Mouse (Mus musculus): ENCODE measurements around the gene Defb19. TPM values are rescaled to one million over a fixed set of nuclear protein-coding genes. Genes with fewer than 3 reads are reported as not detected.

The Defb19 gene
- total RNA-seq, 1 experiment, result not detected

GRCm38 (mm10) chr2:152626774-152627591, 46.9 kb upstream of the Defb19 start, which contains the start of gene Rem1:
Gene Rem1, plus strand, starts transcription at chr2:152626951.
- Histone ChIP-seq H3K9me3 (ENCODE audit: control insufficient read depth, insufficient read depth, low read depth, low read length) (no peaks in the 10 kb centered on the region), H3K4me1 (ENCODE audit: control insufficient read depth in 2 of 2, insufficient read depth in 2 of 2, low read length in 2 of 2, poor library complexity in 1 of 2) (0 out of 4 replicates have a peak, but pooled peaks cover 0 to 3% of the 10 kb centered on the region in 2 experiments), H3K9ac (ENCODE audit: insufficient read depth, low read depth, low read length, poor library complexity, severe bottlenecking) (peak within 1 kb of the TSS; percentile 23; the same call in 1 of the 2 replicates), H3K4me3 (ENCODE audit: insufficient read depth in 1 of 2, low read depth in 1 of 2, low read length in 2 of 2, poor library complexity in 1 of 2, severe bottlenecking in 1 of 2) (peak within 1 kb of the TSS; percentile 54 to 64), H3K27ac (ENCODE audit: insufficient read depth, low read depth, low read length, poor library complexity, severe bottlenecking) (no peak within 1 kb of the TSS), H3K36me3 (ENCODE audit: control insufficient read depth, insufficient read depth, low read length, poor library complexity, severe bottlenecking) (no peaks in the 10 kb centered on the region)
- TF ChIP-seq ZNF384 (IDR thresholded peaks at IDR 0.05; ENCODE audit: low read depth, low read length) (no peak), ZC3H11A (IDR thresholded peaks at IDR 0.05; ENCODE audit: borderline replicate concordance, low read depth, low read length) (no peak), MAFK (IDR thresholded peaks at IDR 0.05; ENCODE audit: insufficient read depth, low read depth, low read length) (no peak), CHD2 (IDR thresholded peaks at IDR 0.05; ENCODE audit: low read depth, low read length) (no peak), HCFC1 (IDR thresholded peaks at IDR 0.05; ENCODE audit: borderline replicate concordance, insufficient read depth, low read length) (no peak)
- in situ Hi-C loops (cut with MboI; ENCODE audit: low sequenced_read_pairs in 2 of 2, unreplicated experiment in 2 of 2), result no loop called here
- DNase-seq (ENCODE audit: low read depth, low spot score), result no peak

GRCm38 (mm10) chr2:152625256-152625655, 45.1 kb upstream of the Defb19 start:
- H3K4me1 ChIP-seq (ENCODE audit: control insufficient read depth in 2 of 2, insufficient read depth in 2 of 2, low read length in 2 of 2, poor library complexity in 1 of 2), result 0 out of 4 replicates have a peak, but pooled peaks cover 0 to 3% of the 10 kb centered on the region in 2 experiments
- DNase-seq (ENCODE audit: low read depth, low spot score), result no peak
- TF ChIP-seq MAFK (IDR thresholded peaks at IDR 0.05; ENCODE audit: insufficient read depth, low read depth, low read length) (no peak), HCFC1 (IDR thresholded peaks at IDR 0.05; ENCODE audit: borderline replicate concordance, insufficient read depth, low read length) (no peak), ZNF384 (IDR thresholded peaks at IDR 0.05; ENCODE audit: low read depth, low read length) (no peak), CHD2 (IDR thresholded peaks at IDR 0.05; ENCODE audit: low read depth, low read length) (no peak), ZC3H11A (IDR thresholded peaks at IDR 0.05; ENCODE audit: borderline replicate concordance, low read depth, low read length) (no peak)
- H3K36me3 ChIP-seq (ENCODE audit: control insufficient read depth, insufficient read depth, low read length, poor library complexity, severe bottlenecking), result no peaks in the 10 kb centered on the region
- no peak overlapping the region for H3K4me3 ChIP-seq (ENCODE audit: insufficient read depth in 1 of 2, low read depth in 1 of 2, low read length in 2 of 2, poor library complexity in 1 of 2, severe bottlenecking in 1 of 2)
- no peak overlapping the region for H3K27ac ChIP-seq (ENCODE audit: insufficient read depth, low read depth, low read length, poor library complexity, severe bottlenecking)
- no peaks in the 10 kb centered on the region for H3K9me3 ChIP-seq (ENCODE audit: control insufficient read depth, insufficient read depth, low read depth, low read length)
- in situ Hi-C loops (cut with MboI; ENCODE audit: low sequenced_read_pairs in 2 of 2, unreplicated experiment in 2 of 2), result no loop called here
- no peak overlapping the region for H3K9ac ChIP-seq (ENCODE audit: insufficient read depth, low read depth, low read length, poor library complexity, severe bottlenecking)

- DNase-seq (ENCODE audit: low read depth, low spot score), result no peak
- no peak overlapping the region for H3K9ac ChIP-seq (ENCODE audit: insufficient read depth, low read depth, low read length, poor library complexity, severe bottlenecking)
- 0 out of 4 replicates have a peak, but pooled peaks cover 0 to 3% of the 10 kb centered on the region in 2 experiments for H3K4me1 ChIP-seq (ENCODE audit: control insufficient read depth in 2 of 2, insufficient read depth in 2 of 2, low read length in 2 of 2, poor library complexity in 1 of 2)
- TF ChIP-seq CHD2 (IDR thresholded peaks at IDR 0.05; ENCODE audit: low read depth, low read length) (no peak), HCFC1 (IDR thresholded peaks at IDR 0.05; ENCODE audit: borderline replicate concordance, insufficient read depth, low read length) (no peak), MAFK (IDR thresholded peaks at IDR 0.05; ENCODE audit: insufficient read depth, low read depth, low read length) (no peak), ZC3H11A (IDR thresholded peaks at IDR 0.05; ENCODE audit: borderline replicate concordance, low read depth, low read length) (no peak), ZNF384 (IDR thresholded peaks at IDR 0.05; ENCODE audit: low read depth, low read length) (no peak)
- in situ Hi-C loops (cut with MboI; ENCODE audit: low sequenced_read_pairs in 2 of 2, unreplicated experiment in 2 of 2), result no loop called here
- no peaks in the 10 kb centered on the region for H3K9me3 ChIP-seq (ENCODE audit: control insufficient read depth, insufficient read depth, low read depth, low read length)
- H3K27ac ChIP-seq (ENCODE audit: insufficient read depth, low read depth, low read length, poor library complexity, severe bottlenecking), result no peak overlapping the region
- no peak overlapping the region for H3K4me3 ChIP-seq (ENCODE audit: insufficient read depth in 1 of 2, low read depth in 1 of 2, low read length in 2 of 2, poor library complexity in 1 of 2, severe bottlenecking in 1 of 2)
- no peaks in the 10 kb centered on the region for H3K36me3 ChIP-seq (ENCODE audit: control insufficient read depth, insufficient read depth, low read length, poor library complexity, severe bottlenecking)
These were observed 44.5 kb upstream of the Defb19 start for GRCm38 (mm10) chr2:152624566-152624965.

GRCm38 (mm10) chr2:152622953-152623352, 42.8 kb upstream of the Defb19 start, which contains the start of gene Defb25:
Gene Defb25, minus strand, starts transcription at chr2:152623053.
- H3K4me1 ChIP-seq (ENCODE audit: control insufficient read depth in 2 of 2, insufficient read depth in 2 of 2, low read length in 2 of 2, poor library complexity in 1 of 2), result 0 out of 4 replicates have a peak, but pooled peaks cover 0 to 3% of the 10 kb centered on the region in 2 experiments
- in situ Hi-C loops (cut with MboI; ENCODE audit: low sequenced_read_pairs in 2 of 2, unreplicated experiment in 2 of 2), result no loop called here
- no peak within 1 kb of the TSS for H3K9ac ChIP-seq (ENCODE audit: insufficient read depth, low read depth, low read length, poor library complexity, severe bottlenecking)
- DNase-seq (ENCODE audit: low read depth, low spot score), result no peak
- no peak within 1 kb of the TSS for H3K27ac ChIP-seq (ENCODE audit: insufficient read depth, low read depth, low read length, poor library complexity, severe bottlenecking)
- H3K9me3 ChIP-seq (ENCODE audit: control insufficient read depth, insufficient read depth, low read depth, low read length), result no peaks in the 10 kb centered on the region
- TF ChIP-seq HCFC1 (IDR thresholded peaks at IDR 0.05; ENCODE audit: borderline replicate concordance, insufficient read depth, low read length), result no peak
- no peaks in the 10 kb centered on the region for H3K36me3 ChIP-seq (ENCODE audit: control insufficient read depth, insufficient read depth, low read length, poor library complexity, severe bottlenecking)
- H3K4me3 ChIP-seq (ENCODE audit: insufficient read depth in 1 of 2, low read depth in 1 of 2, low read length in 2 of 2, poor library complexity in 1 of 2, severe bottlenecking in 1 of 2), result no peak within 1 kb of the TSS

Measured in ES-E14 (cell line).